Mouse (Mus musculus) bone marrow macrophage, adult 2 months (primary cell): ENCODE results near the gene Mdm1.

Experiments used
- CTCF ChIP-seq: IDR thresholded peaks from 2 replicates; pipeline ENCODE4 v1.5.1; 2012; ENCODE audit warnings: low read depth, mild to moderate bottlenecking, low read length, moderate library complexity
- POLR2A ChIP-seq: IDR thresholded peaks from 2 replicates; pipeline ENCODE4 v1.6.1; 2012; ENCODE audit warnings: mild to moderate bottlenecking, low read depth, low read length, borderline replicate concordance

- TF ChIP-seq POLR2A (no peak), CTCF (no peak)
Measured at GRCm38 (mm10) chr10:118092745-118093144, 48.9 kb upstream of the Mdm1 start.
